Mouse (Mus musculus) erythroblast, embryonic 14.5 days (primary cell): ENCODE measurements around the gene Pdss1.

Experiments used
- GATA1 ChIP-seq: IDR thresholded peaks from 2 replicates; pipeline ENCODE4 v1.6.1; 2012; ENCODE audit warnings: low read length, inconsistent platforms, mixed read lengths
- TAL1 ChIP-seq: IDR thresholded peaks from 3 replicates; pipeline ENCODE4 v1.6.1; 2012; ENCODE audit warnings: low read length, inconsistent platforms, mixed read lengths

GRCm38 (mm10) chr2:22894932-22895281 is 415 bp upstream of the Pdss1 start:
- peak; percentile 12; the same call in 1 of the 2 replicates for TF ChIP-seq GATA1
- no peak for TF ChIP-seq TAL1
